Mouse (Mus musculus) adrenal gland, adult 8-10 months (tissue): ENCODE results near the gene Polr2a. TPM values are rescaled to one million over a fixed set of nuclear protein-coding genes. Genes with fewer than 3 reads are reported as not detected.

Experiments
- DNase-seq: peaks from one replicate; pipeline ENCODE4 v3.0.0; 2022
- total RNA-seq, 4 experiments: library from RNA; stranded (reverse); gene quantifications; 2 replicates each; pipeline ENCODE4 v1.2.4; 2022

Polr2a gene
- total RNA-seq, 4 experiments from 2014 or later = 85.2 to 125 (median 101) TPM

- no peak for DNase-seq
Observed at GRCm38 (mm10) chr11:69781828-69782227, 23.4 kb upstream of the Polr2a start.

DNA sequence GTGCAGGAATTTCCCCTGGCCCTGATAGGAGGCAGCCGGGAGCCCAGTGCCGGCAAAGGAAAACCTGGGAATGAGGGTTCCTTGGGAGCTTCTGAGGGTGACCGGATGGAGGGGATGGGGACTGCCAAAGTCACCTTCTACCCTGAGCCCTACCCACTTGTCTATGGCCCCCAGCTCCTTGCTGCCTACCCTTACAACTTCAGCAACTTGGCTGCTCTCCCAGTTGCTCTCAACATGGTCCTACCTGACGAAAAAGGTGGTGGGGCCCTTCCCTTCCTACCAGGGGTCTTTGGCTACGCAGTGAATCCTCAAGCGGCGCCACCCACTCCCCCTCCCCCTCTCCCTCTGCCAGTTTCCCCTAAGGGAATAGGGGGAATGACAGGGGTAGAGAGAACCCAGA is 20.5 kb upstream of the Polr2a start:
- no peak for DNase-seq

DNA sequence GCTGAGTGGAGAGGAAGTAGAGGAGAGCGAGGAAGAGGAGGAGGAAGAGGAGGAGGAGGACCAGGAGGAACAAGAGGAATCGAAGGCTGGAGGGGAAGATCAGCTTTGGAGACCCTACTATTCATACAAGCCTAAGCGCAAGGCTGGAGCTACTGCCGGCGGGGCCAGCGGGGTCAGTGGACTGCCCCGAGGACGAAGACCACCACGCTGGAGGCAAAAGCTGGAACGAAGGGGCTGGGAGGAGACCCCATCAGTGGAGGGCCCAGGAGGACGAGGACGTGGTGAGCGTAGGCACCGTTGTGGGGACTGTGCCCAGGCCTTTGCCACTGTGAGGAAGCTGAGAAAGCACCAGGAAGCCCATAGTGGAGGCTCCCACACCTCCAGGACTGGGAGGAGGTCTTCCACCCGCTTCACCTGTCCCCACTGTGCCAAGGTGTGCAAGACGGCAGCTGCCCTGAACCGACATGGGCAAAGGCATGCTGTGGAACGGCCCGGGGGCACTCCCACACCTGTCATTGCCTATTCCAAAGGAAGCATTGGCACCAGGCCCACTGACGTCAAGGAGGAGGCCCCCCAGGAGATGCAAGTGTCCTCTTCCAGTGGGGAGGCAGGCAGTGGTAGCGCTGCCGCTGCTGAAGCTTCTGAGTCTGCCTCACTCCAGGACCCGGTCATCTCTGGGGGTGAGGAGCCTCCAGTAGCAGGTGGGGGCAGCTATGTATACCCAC is 20.0 kb upstream of the Polr2a start:
- DNase-seq = no peak

- DNase-seq = no peak
Observed at GRCm38 (mm10) chr11:69777504-69778257, 19.2 kb upstream of the Polr2a start.

DNA sequence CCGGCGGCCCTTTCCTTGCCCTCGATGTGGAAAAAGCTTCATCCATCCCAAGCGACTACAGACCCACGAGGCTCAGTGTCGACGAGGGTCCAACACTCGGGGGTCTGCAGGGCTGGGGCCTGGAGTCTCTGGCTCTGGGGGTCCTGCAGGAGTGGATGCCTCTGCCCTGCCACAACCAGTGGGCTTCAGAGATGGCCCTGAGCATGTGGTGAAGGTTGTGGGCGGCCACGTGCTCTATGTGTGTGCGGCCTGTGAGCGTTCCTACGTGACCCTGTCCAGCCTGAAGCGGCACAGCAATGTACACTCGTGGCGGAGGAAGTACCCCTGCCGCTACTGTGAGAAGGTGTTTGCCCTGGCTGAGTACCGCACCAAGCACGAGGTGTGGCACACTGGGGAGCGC is 18.1 kb upstream of the Polr2a start:
- no peak for DNase-seq

DNA sequence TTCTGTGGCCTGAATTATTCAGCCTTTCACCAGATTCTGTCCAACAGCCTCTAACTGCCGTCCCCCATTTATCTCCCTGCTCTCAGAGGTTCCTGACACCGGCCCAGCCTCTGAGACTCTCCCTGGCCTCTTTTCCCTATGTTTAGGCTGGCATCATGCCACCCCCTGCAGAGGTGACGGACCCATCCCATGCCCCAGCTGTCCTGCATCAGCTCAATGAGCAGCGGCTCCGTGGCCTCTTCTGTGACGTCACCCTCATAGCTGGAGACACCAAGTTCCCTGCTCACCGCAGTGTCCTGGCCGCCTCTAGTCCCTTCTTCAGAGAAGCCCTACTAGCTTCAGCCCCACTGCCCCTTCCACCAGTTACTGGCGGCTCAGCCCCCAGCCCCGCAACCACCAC is 17.3 kb upstream of the Polr2a start:
- DNase-seq = no peak

DNA sequence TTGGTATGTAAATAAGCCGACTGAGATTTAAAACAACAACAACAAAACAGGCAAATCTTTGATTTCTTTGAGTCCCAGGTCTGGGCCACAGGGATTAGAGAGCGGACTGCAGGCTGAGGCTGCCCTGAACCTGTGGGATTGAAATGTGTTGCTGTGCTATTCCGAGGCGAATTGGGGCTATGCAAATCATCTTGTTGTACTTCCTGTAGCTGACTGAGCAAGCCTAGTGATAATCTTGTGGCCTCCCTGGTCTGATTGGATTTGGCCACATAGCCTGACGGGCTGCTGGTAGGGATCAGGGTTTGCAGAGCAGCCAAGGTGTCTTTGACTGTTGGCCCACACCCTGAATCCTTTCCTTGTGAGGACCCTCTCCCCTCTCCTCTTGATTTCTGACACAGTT is 16.5 kb upstream of the Polr2a start:
- DNase-seq = no peak

GRCm38 (mm10) chr11:69767625-69767909 is 9.1 kb upstream of the Polr2a start:
- no peak for DNase-seq

DNA sequence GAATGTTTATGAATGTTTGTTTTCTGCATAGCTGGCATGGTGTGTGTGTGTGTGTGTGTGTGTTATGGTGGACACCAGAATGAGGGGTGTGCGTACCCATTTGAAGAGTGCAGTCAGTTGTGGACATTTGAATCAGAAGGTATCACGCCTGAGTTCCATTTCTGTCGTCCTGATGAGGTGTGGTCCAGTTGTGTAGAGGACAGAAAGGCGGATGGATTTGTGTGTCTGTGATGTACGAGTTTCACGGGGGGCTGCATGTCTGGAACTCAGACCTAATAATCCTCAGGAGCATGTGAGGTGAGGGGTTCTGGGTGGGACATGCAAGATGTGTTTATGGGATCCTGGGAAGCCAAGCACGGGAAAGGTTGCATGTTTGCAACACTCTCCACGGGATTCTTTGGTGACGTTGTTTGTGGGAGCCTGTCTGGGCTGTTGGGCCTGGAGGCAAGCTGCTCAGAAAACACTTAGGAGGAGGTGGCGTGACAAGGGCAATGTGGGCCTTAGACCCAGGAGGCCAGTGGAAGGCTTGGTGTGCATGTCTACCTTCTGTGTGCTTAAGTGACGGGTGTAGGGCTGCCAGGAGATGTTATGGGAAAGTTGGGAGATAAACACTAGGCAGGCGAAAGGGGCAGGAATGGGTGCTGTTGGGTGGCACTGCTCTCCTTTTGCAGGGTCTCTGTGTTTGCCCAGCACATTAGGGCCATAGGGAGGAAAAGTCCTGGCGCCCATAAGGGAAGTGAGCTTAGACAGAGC is 8.6 kb upstream of the Polr2a start:
- DNase-seq = no peak

GRCm38 (mm10) chr11:69766126-69766609 is 7.7 kb upstream of the Polr2a start:
- DNase-seq = peak; percentile 66

DNA sequence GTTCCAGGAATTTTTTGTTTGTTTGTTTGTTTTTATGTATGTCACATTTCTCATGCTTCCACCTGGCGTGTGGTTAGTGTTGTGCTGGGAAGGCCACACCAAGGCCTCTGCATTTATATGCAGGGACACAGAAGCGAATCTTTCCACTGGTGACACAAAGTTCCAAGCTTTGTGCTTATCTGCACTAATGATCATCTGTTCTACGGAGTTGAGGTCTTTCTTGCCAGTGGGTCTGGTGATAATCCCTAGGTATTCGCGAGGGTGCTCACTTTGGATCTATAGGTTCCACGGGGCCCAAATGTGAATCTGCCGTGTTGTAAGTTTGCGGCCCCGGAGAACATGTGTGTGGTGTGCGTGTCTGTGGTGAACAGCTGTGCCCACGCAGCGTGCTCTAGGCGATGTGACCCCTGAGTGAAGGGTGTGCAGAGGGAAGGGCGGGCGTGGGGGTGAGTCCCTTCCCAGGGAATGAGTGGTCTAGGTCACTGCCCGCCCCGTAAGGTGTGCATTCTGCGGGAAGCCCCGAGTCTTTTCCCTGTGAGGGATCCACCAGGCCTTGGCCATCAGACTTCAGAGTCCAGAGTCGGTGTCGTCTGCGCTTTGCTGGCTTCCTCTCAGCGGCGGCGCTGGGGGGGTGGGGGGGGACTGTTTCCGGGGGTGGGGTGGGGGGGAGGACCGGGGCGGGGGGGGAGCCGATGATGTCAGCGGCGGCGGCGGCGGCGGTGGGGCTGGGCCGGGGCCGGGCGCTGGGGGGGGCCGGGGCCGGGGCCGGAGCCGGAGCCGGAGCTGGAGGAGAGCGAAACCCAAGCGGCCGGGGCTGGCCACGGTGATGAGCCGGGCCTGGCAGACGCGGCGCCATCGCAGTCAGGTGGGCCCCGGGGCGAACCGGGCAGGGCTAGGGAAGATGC is 7.0 kb upstream of the Polr2a start, which contains the start of gene Zbtb4:
TSS of gene Zbtb4 (plus strand) at position 692 of the 905 bp plus-strand sequence.
- DNase-seq = no peak

GRCm38 (mm10) chr11:69763551-69763950 is 5.1 kb upstream of the Polr2a start:
- DNase-seq = no peak

DNA sequence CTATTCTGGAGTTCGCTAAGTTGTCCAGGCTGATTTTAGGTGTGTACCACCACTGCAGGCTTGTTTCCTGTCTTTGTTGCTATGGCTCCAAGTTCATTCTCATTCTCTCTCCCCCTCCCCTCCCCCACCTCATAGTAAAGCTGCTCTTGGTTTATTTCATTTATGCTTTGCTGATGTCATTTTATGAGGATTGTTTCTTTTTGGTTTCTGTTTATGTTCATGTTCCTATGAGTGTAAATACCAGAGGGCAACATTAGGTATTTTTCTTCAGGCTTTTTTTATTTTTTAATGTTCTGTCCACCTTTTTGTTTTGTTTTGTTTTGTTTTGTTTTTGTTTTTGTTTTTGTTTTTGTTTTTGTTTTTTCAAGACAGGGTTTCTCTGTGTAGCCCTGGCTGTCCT is 3.4 kb upstream of the Polr2a start, which contains the start of gene Slc35g3:
TSS of gene Slc35g3 (minus strand) at position 101 of the 400 bp plus-strand sequence.
- DNase-seq = no peak

DNA sequence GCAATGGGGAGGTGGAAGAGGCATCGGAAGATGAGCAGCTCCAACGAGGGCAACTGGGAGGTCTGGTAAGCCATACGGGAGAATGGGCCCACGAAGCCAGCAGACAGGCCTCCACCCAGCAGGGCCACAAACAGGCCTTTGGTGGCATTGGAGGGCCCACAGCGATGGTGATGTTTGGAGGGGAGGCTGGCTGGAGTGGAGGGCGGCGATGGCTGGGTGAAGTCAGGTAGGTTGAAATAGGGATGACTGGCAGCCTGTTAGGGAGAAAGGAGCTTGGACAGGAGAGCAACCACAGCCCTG is 2.4 kb upstream of the Polr2a start:
- DNase-seq = no peak

DNA sequence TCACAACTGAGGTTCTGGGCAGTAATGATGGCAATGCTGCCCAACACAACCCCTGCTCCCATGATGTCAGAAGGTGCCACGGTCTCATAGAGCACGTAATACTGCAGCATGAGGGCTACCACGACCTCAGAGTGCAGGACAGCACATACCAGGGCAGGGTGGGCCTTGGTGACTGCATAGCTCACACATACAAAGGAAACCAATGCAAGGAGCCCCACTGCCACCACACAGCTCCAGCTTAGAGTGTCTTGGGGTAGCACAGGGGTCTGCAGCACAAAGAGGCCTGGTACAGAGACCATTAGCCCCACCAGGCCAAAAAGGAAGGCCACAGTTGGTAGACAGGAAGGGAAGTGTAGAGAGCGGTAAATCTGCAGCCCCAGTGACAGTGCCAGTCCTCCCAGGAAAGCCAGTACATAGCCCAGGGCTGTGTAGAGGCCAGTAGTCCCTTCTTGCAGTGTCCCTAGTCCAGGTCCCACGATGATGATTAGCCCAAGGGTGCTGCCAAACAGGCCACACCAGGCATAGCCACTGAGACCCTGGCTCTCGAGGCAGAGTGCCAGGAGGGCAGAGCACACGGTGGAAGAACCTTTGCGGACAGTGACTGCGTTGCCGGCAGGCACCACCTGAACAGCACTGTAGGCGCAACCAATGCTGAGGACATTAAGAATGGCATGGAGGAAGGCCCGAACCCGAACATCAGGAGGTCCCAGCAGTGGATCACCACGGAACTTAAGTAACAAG is 1.9 kb upstream of the Polr2a start:
- DNase-seq = no peak

DNA sequence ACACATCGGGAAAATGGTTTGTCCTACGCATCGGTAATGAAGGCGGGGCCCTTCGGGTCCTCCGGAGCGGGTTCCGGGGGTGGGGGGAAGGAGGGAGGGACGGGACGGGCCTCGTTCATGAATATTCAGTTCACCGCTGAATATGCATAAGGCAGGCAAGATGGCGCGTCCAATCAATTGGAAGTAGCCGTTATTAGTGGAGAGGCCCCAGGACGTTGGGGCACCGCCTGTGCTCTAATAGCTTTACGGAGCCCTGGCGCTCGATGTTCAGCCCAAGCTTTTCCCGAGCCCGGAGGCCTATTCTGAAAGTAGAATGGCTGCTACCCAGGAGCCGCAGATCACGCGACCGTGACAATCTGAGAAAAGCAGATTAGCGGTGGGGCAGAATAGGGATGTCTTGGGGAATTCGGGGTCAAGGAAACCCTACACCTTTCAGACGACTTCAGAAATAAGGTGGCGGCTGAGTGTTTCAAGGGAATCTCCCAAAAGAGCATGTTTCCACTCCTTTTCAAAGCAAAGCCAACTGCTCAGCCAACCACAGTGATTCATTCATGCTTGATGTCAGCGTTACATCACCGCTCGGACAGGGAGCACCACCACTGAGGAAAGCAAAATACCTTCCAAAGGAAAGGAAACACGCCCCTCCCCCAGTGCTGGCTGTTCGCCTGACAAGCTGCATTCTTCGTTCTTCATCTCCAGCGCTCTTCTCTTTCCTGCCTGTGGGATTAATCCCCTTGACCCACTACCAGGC is 709 bp upstream of the Polr2a start:
- peak; percentile 87 for DNase-seq

- peak; percentile 95 for DNase-seq
Observed at GRCm38 (mm10) chr11:69758090-69758456, 364 bp downstream of the Polr2a start.

GRCm38 (mm10) chr11:69757303-69758089 is 941 bp downstream of the Polr2a start:
- DNase-seq = no peak

- no peak for DNase-seq
Observed at GRCm38 (mm10) chr11:69754701-69755100, 3.7 kb downstream of the Polr2a start.

DNA sequence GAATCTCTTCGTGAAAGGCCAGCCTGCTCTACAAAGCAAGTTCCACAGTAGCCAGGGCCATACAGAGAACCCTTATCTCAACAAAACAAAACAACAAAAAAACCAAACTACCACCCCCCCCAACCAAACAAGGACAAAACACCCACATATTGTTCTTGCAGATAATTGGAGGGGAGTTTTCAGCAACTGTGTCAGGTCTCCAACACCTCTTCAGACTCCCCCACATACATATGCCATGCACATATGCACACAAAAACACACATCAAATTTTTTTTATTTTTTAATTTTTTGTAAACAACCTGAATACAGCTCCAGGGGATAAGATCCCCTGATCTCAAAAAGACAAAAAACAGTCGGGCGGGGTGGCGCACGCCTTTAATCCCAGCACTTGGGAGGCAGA is 4.2 kb downstream of the Polr2a start:
- no peak for DNase-seq
